ENCODE assay signal across 8 mouse cellular contexts in the genomic region with DNA sequence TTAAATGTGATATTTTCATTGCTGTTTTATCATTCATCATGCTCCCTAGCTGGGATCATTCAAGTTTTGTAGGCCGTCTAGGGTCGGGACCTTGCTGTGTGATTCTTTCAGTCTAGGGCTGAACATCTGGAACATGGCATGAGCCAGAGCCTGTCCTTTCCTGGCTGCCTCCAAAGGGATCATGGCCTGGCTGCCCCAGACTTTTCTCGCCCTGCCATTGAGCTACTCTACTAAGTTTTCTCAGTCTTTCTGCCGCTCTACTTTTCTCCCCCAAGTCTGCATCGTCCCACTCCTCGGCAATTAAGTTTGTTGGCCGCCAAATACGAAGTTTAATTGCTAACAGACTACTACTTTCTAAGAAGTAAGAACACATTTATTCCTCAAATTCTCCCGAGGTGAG. TPM values are rescaled to one million over a fixed set of nuclear protein-coding genes. Genes with fewer than 3 reads are reported as not detected.
DNase-seq lines count a peak whose midpoint lies in the region; ATAC-seq and TF ChIP-seq lines count a peak whose summit lies in the region.

No protein-coding gene starts in this region.

- peaks cover 17% of the 10 kb centered on the region for H3K4me1 ChIP-seq in embryonic facial prominence, embryonic 13.5 days
- 0 out of 2 replicates have a peak, but pooled peaks cover 5% of the 10 kb centered on the region for H3K4me1 ChIP-seq in hindbrain, postnatal 0 days (ENCODE audit: insufficient read depth, low read length)

- no peaks in the 10 kb centered on the region for H3K27me3 ChIP-seq in embryonic facial prominence, embryonic 13.5 days
- no peaks in the 10 kb centered on the region for H3K27me3 ChIP-seq in hindbrain, postnatal 0 days (ENCODE audit: insufficient read depth, low read length)

- H3K4me3 ChIP-seq in layer of hippocampus, adult 2 months = peak overlapping the region; percentile 89
- peak overlapping the region; percentile 87 for H3K4me3 ChIP-seq in embryonic facial prominence, embryonic 13.5 days
- H3K4me3 ChIP-seq in hindbrain, postnatal 0 days (ENCODE audit: low read length) = peak overlapping the region; percentile 87

- no peak for ATAC-seq in embryonic facial prominence, embryonic 13.5 days (ENCODE audit: insufficient number of reproducible peaks, insufficient read depth, low FRiP score, low TSS enrichment, low read depth)
- ATAC-seq in hindbrain, postnatal 0 days = peak; percentile 10; the same call in 1 of the 2 replicates
- no peak for ATAC-seq in erythroid progenitor cell, adult 5-6 weeks (replicated peaks; ENCODE audit: low FRiP score, poor library complexity, severe bottlenecking)

- no peaks in the 10 kb centered on the region for H3K9me3 ChIP-seq in embryonic facial prominence, embryonic 13.5 days
- H3K9me3 ChIP-seq in hindbrain, postnatal 0 days (ENCODE audit: low read length) = no peaks in the 10 kb centered on the region

- H3K4me2 ChIP-seq in embryonic facial prominence, embryonic 13.5 days = peak overlapping the region; percentile 82
- H3K4me2 ChIP-seq in hindbrain, postnatal 0 days (ENCODE audit: low read depth, low read length) = peak overlapping the region; percentile 82

- TF ChIP-seq CTCF in layer of hippocampus, adult 2 months (conservative IDR thresholded peaks at IDR 0.05) = no peak
- TF ChIP-seq CTCF in hindbrain, postnatal 0 days (IDR thresholded peaks at IDR 0.05; ENCODE audit: low read depth) = no peak

- 7% methylated on average over 9 of the region's 9 CpGs for WGBS in embryonic facial prominence, embryonic 13.5 days
- 17% methylated on average over 9 of the region's 9 CpGs for WGBS in hindbrain, postnatal 0 days

- peak overlapping the region; percentile 96 for H3K9ac ChIP-seq in embryonic facial prominence, embryonic 13.5 days
- peak overlapping the region; percentile 91 for H3K9ac ChIP-seq in hindbrain, postnatal 0 days (replicated peaks; ENCODE audit: low read length)

- peak overlapping the region; percentile 93 for H3K27ac ChIP-seq in layer of hippocampus, adult 2 months
- peak overlapping the region; percentile 49 for H3K27ac ChIP-seq in embryonic facial prominence, embryonic 13.5 days
- peak overlapping the region; percentile 78; the same call in 1 of the 2 replicates for H3K27ac ChIP-seq in hindbrain, postnatal 0 days

- DNase-seq in layer of hippocampus, adult 2 months (ENCODE audit: low spot score in 2 of 2) = no peak
- no peak for DNase-seq in layer of hippocampus, postnatal 25 days (ENCODE audit: extremely low spot score in 1 of 2, low spot score in 1 of 2)
- no peak for DNase-seq in hindbrain, postnatal 0 days (ENCODE audit: low spot score)
- peak; percentile 32 for DNase-seq in lung, postnatal 10 days
- no peak for DNase-seq in spleen, postnatal 4 days (ENCODE audit: low spot score in 2 of 2)
- no peak for DNase-seq in urinary bladder, postnatal 36 days (ENCODE audit: low spot score in 2 of 2)

- H3K36me3 ChIP-seq in embryonic facial prominence, embryonic 13.5 days = peaks cover 51% of the 10 kb centered on the region
- H3K36me3 ChIP-seq in hindbrain, postnatal 0 days (ENCODE audit: insufficient read depth, low read length) = peaks cover 38% of the 10 kb centered on the region

RNA-seq across cellular contexts. Expression of a gene that starts 1.2 kb away (rescaled TPM):
- 10 to 100 TPM; 60.8 to 63.2 TPM for total RNA-seq in layer of hippocampus, adult 2 months (2021)
- total RNA-seq in layer of hippocampus, postnatal 25 days (2021) = 10 to 100 TPM; 60.4 to 60.8 TPM
- polyA plus RNA-seq in embryonic facial prominence, embryonic 13.5 days (2015; fragmentation: Nextera tagmentation; extraction: Ambion mirVana) = 71.1 and 82.2 TPM in 2 replicates
- total RNA-seq in hindbrain, postnatal 0 days (2014; rRNA removed) = 86.7 and 89.5 TPM in 2 replicates
- polyA plus RNA-seq in hindbrain, postnatal 0 days (2015; fragmentation: Nextera tagmentation; extraction: Ambion mirVana) = 59.1 and 59.2 TPM in 2 replicates
- 6.8 and 11.3 TPM in 2 replicates for total RNA-seq in erythroid progenitor cell, adult 5-6 weeks (2015; ENCODE audit: low replicate concordance)
- 9.5 and 10.0 TPM in 2 replicates for total RNA-seq in erythroid progenitor cell, adult 5-6 weeks (2017; ENCODE audit: low replicate concordance)

RNA-seq across cellular contexts. Expression of a gene that starts 19.5 kb away (rescaled TPM):
- total RNA-seq in layer of hippocampus, adult 2 months (2021) = 10 to 100 TPM; 12.2 to 15.5 TPM
- total RNA-seq in layer of hippocampus, postnatal 25 days (2021) = 10 to 100 TPM; 13.0 to 14.5 TPM
- polyA plus RNA-seq in embryonic facial prominence, embryonic 13.5 days (2015; fragmentation: Nextera tagmentation; extraction: Ambion mirVana) = 28.6 and 32.8 TPM in 2 replicates
- total RNA-seq in hindbrain, postnatal 0 days (2014; rRNA removed) = 58.7 and 61.8 TPM in 2 replicates
- polyA plus RNA-seq in hindbrain, postnatal 0 days (2015; fragmentation: Nextera tagmentation; extraction: Ambion mirVana) = 14.9 and 18.0 TPM in 2 replicates
- total RNA-seq in erythroid progenitor cell, adult 5-6 weeks (2015; ENCODE audit: low replicate concordance) = 3.4 and 3.6 TPM in 2 replicates
- 1.1 and 7.1 TPM in 2 replicates for total RNA-seq in erythroid progenitor cell, adult 5-6 weeks (2017; ENCODE audit: low replicate concordance)

RNA-seq across cellular contexts. Expression of a gene that starts 38.6 kb away (rescaled TPM):
- 10 to 100 TPM; 91.5 to 93.8 TPM for total RNA-seq in layer of hippocampus, adult 2 months (2021)
- total RNA-seq in layer of hippocampus, postnatal 25 days (2021) = 100 to 1,000 TPM in 1 of 2 experiments, 10 to 100 TPM in 1; 92.7 to 101 TPM
- polyA plus RNA-seq in embryonic facial prominence, embryonic 13.5 days (2015; fragmentation: Nextera tagmentation; extraction: Ambion mirVana) = 415 and 422 TPM in 2 replicates
- total RNA-seq in hindbrain, postnatal 0 days (2014; rRNA removed) = 109 and 179 TPM in 2 replicates
- polyA plus RNA-seq in hindbrain, postnatal 0 days (2015; fragmentation: Nextera tagmentation; extraction: Ambion mirVana) = 224 and 236 TPM in 2 replicates
- 256 and 260 TPM in 2 replicates for total RNA-seq in erythroid progenitor cell, adult 5-6 weeks (2015; ENCODE audit: low replicate concordance)
- total RNA-seq in erythroid progenitor cell, adult 5-6 weeks (2017; ENCODE audit: low replicate concordance) = 78.4 and 188 TPM in 2 replicates

RNA-seq across cellular contexts. Expression of a gene that starts 44.2 kb away (rescaled TPM):
- 1 to 10 TPM; 2.0 TPM for total RNA-seq in layer of hippocampus, adult 2 months (2021)
- total RNA-seq in layer of hippocampus, postnatal 25 days (2021) = 1 to 10 TPM; 2.5 to 3.4 TPM
- 199 and 251 TPM in 2 replicates for polyA plus RNA-seq in embryonic facial prominence, embryonic 13.5 days (2015; fragmentation: Nextera tagmentation; extraction: Ambion mirVana)
- 8.1 and 9.3 TPM in 2 replicates for total RNA-seq in hindbrain, postnatal 0 days (2014; rRNA removed)
- 10.3 and 10.5 TPM in 2 replicates for polyA plus RNA-seq in hindbrain, postnatal 0 days (2015; fragmentation: Nextera tagmentation; extraction: Ambion mirVana)
- 9.6 and 11.5 TPM in 2 replicates for total RNA-seq in erythroid progenitor cell, adult 5-6 weeks (2015; ENCODE audit: low replicate concordance)
- total RNA-seq in erythroid progenitor cell, adult 5-6 weeks (2017; ENCODE audit: low replicate concordance) = 5.6 and 11.6 TPM in 2 replicates

RNA-seq across cellular contexts. Expression of a gene that starts 52.2 kb away (rescaled TPM):
- 10 to 100 TPM; 17.0 to 17.7 TPM for total RNA-seq in layer of hippocampus, adult 2 months (2021)
- total RNA-seq in layer of hippocampus, postnatal 25 days (2021) = 10 to 100 TPM; 12.3 to 15.5 TPM
- 17.4 and 17.8 TPM in 2 replicates for polyA plus RNA-seq in embryonic facial prominence, embryonic 13.5 days (2015; fragmentation: Nextera tagmentation; extraction: Ambion mirVana)
- 3.0 and 14.6 TPM in 2 replicates for total RNA-seq in hindbrain, postnatal 0 days (2014; rRNA removed)
- polyA plus RNA-seq in hindbrain, postnatal 0 days (2015; fragmentation: Nextera tagmentation; extraction: Ambion mirVana) = 16.5 and 17.4 TPM in 2 replicates
- total RNA-seq in erythroid progenitor cell, adult 5-6 weeks (2015; ENCODE audit: low replicate concordance) = 2.5 and 10.8 TPM in 2 replicates
- total RNA-seq in erythroid progenitor cell, adult 5-6 weeks (2017; ENCODE audit: low replicate concordance) = 4.4 and 8.9 TPM in 2 replicates
